ENCODE assay signal across 8 mouse cellular contexts in genomic region chr8:121113261-121113660, GRCm38 (mm10). TPM values are rescaled to one million over a fixed set of nuclear protein-coding genes. Genes with fewer than 3 reads are reported as not detected.
A peak's percentile ranks its signal among the peaks of the same experiment; 100 is the strongest.
DNase-seq lines count a peak whose midpoint lies in the region; ATAC-seq and TF ChIP-seq lines count a peak whose summit lies in the region.

No protein-coding gene starts in this region.

- H3K9me3 ChIP-seq in forebrain, embryonic 13.5 days (replicated peaks): no peaks in the 10 kb centered on the region
- H3K9me3 ChIP-seq in heart, postnatal 0 days (replicated peaks; ENCODE audit: control insufficient read depth, low read length): no peaks in the 10 kb centered on the region

- H3K4me1 ChIP-seq in forebrain, embryonic 13.5 days: peaks cover 15% of the 10 kb centered on the region
- no peaks in the 10 kb centered on the region for H3K4me1 ChIP-seq in heart, postnatal 0 days (ENCODE audit: control insufficient read depth, insufficient read depth)
- no peaks in the 10 kb centered on the region for H3K4me1 ChIP-seq in lung, adult 2 months (ENCODE audit: control insufficient read depth, insufficient read depth, low read length)
- H3K4me1 ChIP-seq in olfactory bulb, adult 2 months (ENCODE audit: control insufficient read depth, insufficient read depth, low read length): no peaks in the 10 kb centered on the region; the same call in 1 of the 2 replicates

- no peak overlapping the region for H3K4me3 ChIP-seq in forebrain, embryonic 13.5 days
- H3K4me3 ChIP-seq in heart, postnatal 0 days (ENCODE audit: low read depth, low read length): no peak overlapping the region
- no peak overlapping the region for H3K4me3 ChIP-seq in layer of hippocampus, adult 2 months
- H3K4me3 ChIP-seq in lung, adult 2 months (replicated peaks; ENCODE audit: extremely low read depth, low read depth, low read length): no peak overlapping the region
- no peak overlapping the region for H3K4me3 ChIP-seq in olfactory bulb, adult 2 months (ENCODE audit: insufficient read depth, low read depth, low read length)

- no peak overlapping the region for H3K4me2 ChIP-seq in forebrain, embryonic 13.5 days
- H3K4me2 ChIP-seq in heart, postnatal 0 days (ENCODE audit: low read depth, low read length): no peak overlapping the region

- TF ChIP-seq CTCF in heart, postnatal 0 days (IDR thresholded peaks at IDR 0.05; ENCODE audit: low read depth): peak; percentile 100
- TF ChIP-seq CTCF in layer of hippocampus, adult 2 months (conservative IDR thresholded peaks at IDR 0.05): peak; percentile 100
- peak; percentile 96 for TF ChIP-seq CTCF in lung, adult 2 months (IDR thresholded peaks at IDR 0.05; ENCODE audit: insufficient read depth, low read length)
- TF ChIP-seq CTCF in olfactory bulb, adult 2 months (IDR thresholded peaks at IDR 0.05; ENCODE audit: insufficient read depth, low read depth, low read length): peak; percentile 97

- TF ChIP-seq EP300 in heart, postnatal 0 days (IDR thresholded peaks at IDR 0.05; ENCODE audit: low read depth): no peak

- peak; percentile 57 for ATAC-seq in forebrain, embryonic 13.5 days
- ATAC-seq in heart, postnatal 0 days (ENCODE audit: insufficient read depth, low read depth): peak; percentile 28

- 2% methylated on average over 21 of the region's 21 CpGs for WGBS in forebrain, embryonic 13.5 days
- WGBS in heart, postnatal 0 days: under 1% methylated on average over 21 of the region's 21 CpGs
- WGBS in lung, adult 2 months: under 1% methylated on average over 21 of the region's 21 CpGs
- 2% methylated on average over 21 of the region's 21 CpGs for WGBS in olfactory bulb, adult 2 months

- H3K27me3 ChIP-seq in forebrain, embryonic 13.5 days: peaks cover 75% of the 10 kb centered on the region
- peaks cover 57% of the 10 kb centered on the region for H3K27me3 ChIP-seq in heart, postnatal 0 days (ENCODE audit: control insufficient read depth, insufficient read depth, low read length)

- H3K36me3 ChIP-seq in forebrain, embryonic 13.5 days (ENCODE audit: poor library complexity, severe bottlenecking): no peaks in the 10 kb centered on the region
- H3K36me3 ChIP-seq in heart, postnatal 0 days (replicated peaks; ENCODE audit: control insufficient read depth, insufficient read depth, low read length): no peaks in the 10 kb centered on the region

- no peak overlapping the region for H3K9ac ChIP-seq in forebrain, embryonic 13.5 days
- no peak overlapping the region for H3K9ac ChIP-seq in heart, postnatal 0 days (replicated peaks; ENCODE audit: low read depth, low read length)

- no peak overlapping the region for H3K27ac ChIP-seq in forebrain, embryonic 13.5 days
- H3K27ac ChIP-seq in heart, postnatal 0 days (ENCODE audit: low read depth): no peak overlapping the region
- H3K27ac ChIP-seq in layer of hippocampus, adult 2 months: no peak overlapping the region
- no peak overlapping the region for H3K27ac ChIP-seq in olfactory bulb, adult 2 months (ENCODE audit: insufficient read depth, low read depth, low read length)

- no peak for TF ChIP-seq POLR2A in lung, adult 2 months (IDR thresholded peaks at IDR 0.05; ENCODE audit: borderline replicate concordance, extremely low read depth, low read depth, low read length)
- TF ChIP-seq POLR2A in olfactory bulb, adult 2 months (IDR thresholded peaks at IDR 0.05; ENCODE audit: insufficient read depth, low read depth, low read length): no peak

- DNase-seq in ES-CJ7 (ENCODE audit: low read depth, low spot score): peak; percentile 96
- peak; percentile 86 for DNase-seq in c-Kit-positive CD71-positive TER-119-positive erythroid progenitor cells, embryonic 14.5 days (ENCODE audit: low spot score)
- peak; percentile 91 for DNase-seq in heart, postnatal 0 days (ENCODE audit: low spot score)
- DNase-seq in layer of hippocampus, adult 2 months (ENCODE audit: low spot score in 2 of 2): peak; percentile 91 to 99
- DNase-seq in lung, adult 2 months: peak; percentile 98
- DNase-seq in thymus, adult 18-20 months: peak; percentile 85 to 86

RNA-seq across cellular contexts. Expression of gene Foxc2, which starts 2.7 kb away (rescaled TPM):
- polyA plus RNA-seq in forebrain, embryonic 13.5 days (2015; fragmentation: Nextera tagmentation; extraction: Ambion mirVana): 0.79 and 0.90 TPM in 2 replicates
- total RNA-seq in heart, postnatal 0 days (2014; rRNA removed; ENCODE audit: low replicate concordance): 6.6 and 16.4 TPM in 2 replicates
- 2.5 and 3.3 TPM in 2 replicates for polyA plus RNA-seq in heart, postnatal 0 days (2015; fragmentation: Nextera tagmentation; extraction: Ambion mirVana)
- 1 to 10 TPM; 1.0 to 1.1 TPM for total RNA-seq in layer of hippocampus, adult 2 months (2021)
- 1.4 and 1.6 TPM in 2 replicates for polyA plus RNA-seq in lung, adult 2 months (2012; rRNA removed)
- polyA plus RNA-seq in olfactory bulb, adult 2 months (2012; ENCODE audit: insufficient read depth, insufficient read length, low replicate concordance, missing spikeins): not detected in 2 replicates

RNA-seq across cellular contexts. Expression of gene Mthfsd, which starts 5.1 kb away (rescaled TPM):
- 48.1 and 59.3 TPM in 2 replicates for polyA plus RNA-seq in forebrain, embryonic 13.5 days (2015; fragmentation: Nextera tagmentation; extraction: Ambion mirVana)
- total RNA-seq in heart, postnatal 0 days (2014; rRNA removed; ENCODE audit: low replicate concordance): 26.5 and 26.8 TPM in 2 replicates
- polyA plus RNA-seq in heart, postnatal 0 days (2015; fragmentation: Nextera tagmentation; extraction: Ambion mirVana): 22.7 and 24.3 TPM in 2 replicates
- 10 to 100 TPM; 38.8 to 46.1 TPM for total RNA-seq in layer of hippocampus, adult 2 months (2021)
- polyA plus RNA-seq in lung, adult 2 months (2012; rRNA removed): 44.7 and 51.6 TPM in 2 replicates
- polyA plus RNA-seq in olfactory bulb, adult 2 months (2012; ENCODE audit: insufficient read depth, insufficient read length, low replicate concordance, missing spikeins): not detected in 2 replicates

RNA-seq across cellular contexts. Expression of gene Foxl1, which starts 14.5 kb away (rescaled TPM):
- polyA plus RNA-seq in forebrain, embryonic 13.5 days (2015; fragmentation: Nextera tagmentation; extraction: Ambion mirVana): 0.12 TPM in 1 of 2 replicates, not detected in the other
- 0.35 and 1.9 TPM in 2 replicates for total RNA-seq in heart, postnatal 0 days (2014; rRNA removed; ENCODE audit: low replicate concordance)
- 0.12 and 0.16 TPM in 2 replicates for polyA plus RNA-seq in heart, postnatal 0 days (2015; fragmentation: Nextera tagmentation; extraction: Ambion mirVana)
- under 1 TPM in 1 of 2 experiments, not detected in 1; 0.13 TPM for total RNA-seq in layer of hippocampus, adult 2 months (2021)
- polyA plus RNA-seq in lung, adult 2 months (2012; rRNA removed): 2.5 and 3.0 TPM in 2 replicates
- polyA plus RNA-seq in olfactory bulb, adult 2 months (2012; ENCODE audit: insufficient read depth, insufficient read length, low replicate concordance, missing spikeins): not detected in 2 replicates

RNA-seq across cellular contexts. Expression of gene Foxf1, which starts 29.1 kb away (rescaled TPM):
- polyA plus RNA-seq in forebrain, embryonic 13.5 days (2015; fragmentation: Nextera tagmentation; extraction: Ambion mirVana): 0.28 and 0.50 TPM in 2 replicates
- 1.3 and 3.1 TPM in 2 replicates for total RNA-seq in heart, postnatal 0 days (2014; rRNA removed; ENCODE audit: low replicate concordance)
- polyA plus RNA-seq in heart, postnatal 0 days (2015; fragmentation: Nextera tagmentation; extraction: Ambion mirVana): 0.23 and 0.32 TPM in 2 replicates
- total RNA-seq in layer of hippocampus, adult 2 months (2021): under 1 TPM; 0.49 to 0.71 TPM
- polyA plus RNA-seq in lung, adult 2 months (2012; rRNA removed): 194 and 406 TPM in 2 replicates
- not detected in 2 replicates for polyA plus RNA-seq in olfactory bulb, adult 2 months (2012; ENCODE audit: insufficient read depth, insufficient read length, low replicate concordance, missing spikeins)
